Mouse (Mus musculus): ENCODE data around the gene Fchsd2. TPM values are rescaled to one million over a fixed set of nuclear protein-coding genes. Genes with fewer than 3 reads are reported as not detected.
"Not testable (repeated sequence)": the region's sequence is repeated elsewhere in the genome, so short reads cannot be mapped to it uniquely, and the experiment has no call there.

Gene Fchsd2
- total RNA-seq, 2 experiments from 2014 or later = 70.3 to 74.4 TPM

DNA sequence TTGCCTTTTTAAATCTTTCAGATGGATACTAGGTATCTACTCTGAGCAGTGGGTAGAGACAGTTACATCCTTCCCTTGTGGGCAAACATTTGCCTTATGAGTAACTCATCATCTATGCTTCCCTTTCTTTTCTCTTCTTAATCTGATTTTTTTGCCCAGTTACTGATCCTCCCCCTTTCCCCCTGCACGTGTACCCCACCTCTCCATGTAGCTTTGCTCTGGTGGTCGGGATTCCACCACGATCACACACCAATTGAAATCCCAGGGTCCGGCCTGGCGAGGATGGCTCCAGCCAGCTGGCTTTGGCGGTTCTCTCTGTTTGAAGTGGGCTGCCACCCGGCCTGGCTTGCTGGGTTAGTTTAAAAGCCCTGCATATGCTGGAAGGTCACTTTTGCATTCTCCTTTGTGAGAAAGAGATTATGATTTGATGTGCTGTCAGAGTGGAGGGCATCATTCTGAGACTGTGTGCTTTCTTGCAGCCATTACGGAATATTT, 17.2 kb downstream of the Fchsd2 start:
- peak; percentile 32 to 35 for DNase-seq (ENCODE audit: low spot score in 2 of 2)

DNA sequence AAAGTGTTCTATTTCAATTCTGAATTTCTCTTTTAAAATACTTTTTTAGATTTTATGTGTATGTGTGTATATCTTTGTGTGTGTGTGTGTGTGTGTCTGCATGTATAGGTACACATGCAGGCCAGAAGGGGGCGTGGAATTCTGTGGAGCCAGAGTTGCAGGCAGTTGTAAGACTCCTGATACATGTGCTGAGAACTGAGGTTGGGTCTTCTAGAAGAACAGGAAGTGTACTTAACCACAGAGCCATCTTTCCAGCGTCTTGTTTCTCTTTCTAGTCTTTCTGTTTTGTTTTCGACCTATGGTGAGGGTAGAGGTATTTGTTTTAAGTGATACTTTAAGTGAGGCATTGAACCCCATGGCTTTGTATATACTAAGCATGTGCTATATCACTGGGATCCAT, 20.7 kb downstream of the Fchsd2 start:
- DNase-seq (ENCODE audit: low spot score in 2 of 2) = no peak

DNA sequence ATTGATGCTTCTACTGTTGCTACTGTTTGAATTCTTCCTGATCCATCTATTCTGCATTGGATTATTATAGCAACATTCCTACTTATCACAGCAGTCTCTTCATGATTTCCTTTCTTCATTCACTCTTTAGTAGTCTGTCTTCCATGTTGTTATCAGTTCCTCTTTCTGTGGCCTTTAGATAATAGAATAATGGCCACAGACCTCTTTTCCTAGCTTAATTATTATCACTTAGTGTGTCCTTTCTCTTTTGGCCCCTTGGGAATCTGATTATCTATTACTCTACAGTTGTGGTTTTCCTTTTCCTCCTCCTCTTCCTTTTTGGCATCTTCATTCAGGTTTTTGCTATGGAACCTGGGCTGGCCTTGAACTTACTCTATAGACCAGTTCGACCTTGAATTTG, 21.7 kb downstream of the Fchsd2 start:
- DNase-seq (ENCODE audit: low spot score in 2 of 2) = no peak

DNA sequence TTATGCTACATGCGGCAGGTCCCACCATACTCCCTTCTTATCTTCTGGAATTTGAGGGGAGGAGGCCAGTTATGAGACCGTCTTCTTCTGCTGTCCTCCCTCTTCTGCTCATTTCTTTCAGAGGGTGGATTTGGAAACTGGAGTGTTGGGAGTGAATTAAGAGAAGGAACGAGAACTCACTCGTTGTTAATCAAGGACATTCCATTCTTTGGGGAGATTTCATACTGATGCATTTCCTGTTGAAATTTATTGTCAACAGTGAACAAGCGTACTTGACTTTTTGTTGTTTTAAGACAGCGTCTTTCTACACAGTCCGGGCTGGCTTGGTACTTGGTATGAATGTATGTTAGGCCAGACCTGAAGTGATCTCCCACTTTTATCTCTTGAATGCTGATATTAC, 26.7 kb downstream of the Fchsd2 start:
- DNase-seq (ENCODE audit: low spot score in 2 of 2) = no peak

DNA sequence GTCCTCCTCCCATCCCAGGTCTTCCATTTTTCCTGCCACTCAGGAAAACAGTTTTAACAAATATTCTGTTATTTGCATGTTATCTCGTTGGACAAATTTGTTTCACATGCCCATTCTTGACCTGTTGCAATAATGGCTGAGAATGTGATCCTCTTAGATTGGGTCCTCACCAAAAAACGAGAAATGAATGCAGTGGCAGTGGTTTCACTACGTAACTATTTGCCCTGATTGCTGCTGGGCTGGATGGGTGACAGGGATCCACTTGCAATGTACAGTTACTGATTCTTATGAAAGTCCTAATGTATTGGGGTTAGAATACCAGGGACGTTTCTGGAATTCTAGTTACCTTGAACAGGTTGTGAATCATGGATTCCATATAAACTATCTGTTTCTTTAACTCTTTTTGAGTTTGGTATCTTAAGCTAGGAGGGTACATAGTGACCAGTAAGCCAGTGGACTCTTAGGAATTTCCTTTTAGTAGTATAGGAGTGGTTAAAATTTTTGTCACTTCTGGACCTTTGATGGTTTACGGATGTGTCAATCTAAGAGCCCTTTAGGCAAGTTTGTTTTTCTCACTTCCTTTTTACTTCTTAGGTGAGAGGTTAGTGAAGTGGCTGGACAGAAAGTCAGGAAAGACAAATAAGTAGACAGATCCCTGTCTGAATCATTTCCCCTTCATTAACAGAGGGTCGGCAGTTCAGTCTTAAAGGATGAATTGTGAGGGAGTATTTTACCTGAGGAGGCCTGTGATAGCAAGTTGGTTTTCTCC, 31.1 kb downstream of the Fchsd2 start:
- DNase-seq (ENCODE audit: low spot score in 2 of 2) = no peak

DNA sequence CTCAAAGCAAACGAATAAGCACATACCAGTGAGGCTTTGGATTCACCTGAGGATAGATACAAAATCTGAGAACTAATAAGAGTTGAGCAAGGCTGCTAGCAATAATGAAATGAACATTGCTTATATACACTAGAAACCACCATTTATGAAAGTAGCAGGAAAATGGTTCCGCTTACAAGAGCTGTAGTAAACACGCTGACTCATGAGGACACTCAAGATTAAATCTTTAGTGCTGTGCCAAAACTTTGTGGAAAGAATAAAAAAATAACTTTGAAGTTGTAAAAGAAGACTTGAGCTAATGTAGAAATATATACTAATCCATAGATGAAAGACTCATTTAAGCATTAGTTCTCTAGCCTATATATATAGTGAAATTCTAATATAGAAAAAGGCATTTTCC, 35.1 kb downstream of the Fchsd2 start:
- no peak for DNase-seq (ENCODE audit: low spot score in 2 of 2)

DNA sequence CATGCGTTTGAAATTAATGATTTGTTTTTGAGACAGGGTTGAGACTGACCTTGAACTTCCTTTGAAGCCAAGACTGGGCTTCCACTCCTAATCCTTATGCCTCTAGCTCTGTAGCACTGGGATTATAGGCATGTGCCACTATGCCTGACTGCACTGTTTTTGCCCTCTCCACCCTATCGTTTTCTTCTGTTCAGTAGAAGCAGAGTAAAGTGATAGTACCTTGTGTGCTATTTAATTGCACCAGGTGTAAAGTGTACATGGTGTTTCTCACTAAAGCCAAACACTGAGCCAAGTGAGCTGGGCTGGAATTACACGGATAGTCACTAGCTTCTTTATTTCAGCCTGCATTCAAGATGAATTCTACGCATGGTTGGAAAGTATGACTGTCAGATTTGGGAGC, 35.9 kb downstream of the Fchsd2 start:
- DNase-seq (ENCODE audit: low spot score in 2 of 2) = no peak

DNA sequence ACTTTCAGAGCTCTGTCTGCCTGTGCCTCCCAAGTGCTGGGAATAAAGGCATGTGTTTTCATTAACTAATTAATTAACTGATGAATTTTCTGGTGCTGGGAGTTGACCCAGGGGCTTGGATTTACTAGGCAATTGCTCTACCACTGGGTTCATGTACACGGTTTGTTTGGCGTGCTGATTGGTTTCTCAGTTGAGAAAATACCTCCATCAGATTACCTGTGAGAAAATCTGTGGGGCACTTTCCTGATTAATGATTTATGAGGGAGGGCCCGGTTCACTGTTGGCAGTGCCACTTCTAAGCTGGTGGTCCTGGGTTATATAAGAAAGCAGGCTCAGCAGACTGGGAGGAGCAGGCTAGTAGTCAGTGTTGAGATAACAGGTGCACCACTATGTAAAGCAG, 38.0 kb downstream of the Fchsd2 start:
- no peak for DNase-seq (ENCODE audit: low spot score in 2 of 2)

DNA sequence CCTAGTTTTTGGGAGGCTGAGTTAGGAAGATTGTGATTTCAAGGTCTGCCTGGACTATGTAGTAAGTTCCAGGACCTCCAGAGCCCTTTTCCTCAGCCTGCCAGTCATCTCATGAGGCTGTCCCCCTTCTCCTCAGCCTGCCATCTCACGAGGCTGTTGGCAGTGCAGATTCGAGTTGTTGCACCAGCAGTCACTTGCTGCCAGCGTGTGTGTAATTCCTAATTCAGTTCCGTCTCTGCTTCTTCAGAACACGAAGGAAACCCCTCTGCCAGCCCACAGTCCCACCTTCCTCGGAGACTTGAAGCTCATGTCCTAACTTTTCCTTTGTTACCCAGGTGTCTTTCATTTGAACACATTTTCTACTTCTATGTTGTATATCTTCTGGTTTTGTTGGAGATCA, 38.6 kb downstream of the Fchsd2 start:
- peak in 1 of 2 experiments; percentile 12 for DNase-seq (ENCODE audit: low spot score in 2 of 2)

DNA sequence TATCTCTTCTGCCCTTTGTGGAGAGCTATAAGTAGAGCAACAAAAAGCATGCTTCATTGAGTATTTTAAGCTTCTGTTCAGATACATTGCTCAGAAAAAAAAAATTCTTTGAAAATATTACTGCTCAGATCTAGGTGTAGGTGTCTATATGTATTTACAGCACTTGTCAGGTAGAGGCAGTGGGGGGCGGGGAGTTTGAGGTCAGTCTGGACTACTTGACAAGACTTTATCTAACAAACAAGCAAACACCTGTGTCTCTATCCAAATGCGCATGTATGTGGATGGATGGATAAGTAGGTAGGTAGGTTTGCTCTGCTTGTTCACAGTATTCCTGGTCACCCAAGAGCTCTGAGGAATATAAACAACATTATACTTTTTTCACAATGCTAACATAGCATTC, 40.9 kb downstream of the Fchsd2 start:
- no peak for DNase-seq (ENCODE audit: low spot score in 2 of 2)

DNA sequence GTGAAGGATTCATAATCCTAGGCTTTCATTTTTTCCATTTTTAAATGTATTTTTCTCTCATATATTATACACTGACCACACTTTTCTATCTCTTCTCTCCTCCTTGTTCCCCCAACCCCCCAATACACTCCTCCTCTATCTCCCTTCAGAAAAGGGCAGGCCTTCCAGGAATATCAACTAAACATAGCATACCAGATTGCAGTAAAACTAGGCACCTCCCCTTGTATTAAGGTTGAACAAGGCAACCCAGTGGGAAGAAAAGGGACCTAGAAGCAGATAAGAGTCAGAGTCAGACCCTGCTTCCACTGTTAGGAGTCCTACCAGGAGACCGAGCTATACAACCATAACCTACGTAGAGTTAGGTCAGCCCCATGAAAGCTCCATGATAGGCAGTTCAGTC, 41.5 kb downstream of the Fchsd2 start:
- no peak for DNase-seq (ENCODE audit: low spot score in 2 of 2)

DNA sequence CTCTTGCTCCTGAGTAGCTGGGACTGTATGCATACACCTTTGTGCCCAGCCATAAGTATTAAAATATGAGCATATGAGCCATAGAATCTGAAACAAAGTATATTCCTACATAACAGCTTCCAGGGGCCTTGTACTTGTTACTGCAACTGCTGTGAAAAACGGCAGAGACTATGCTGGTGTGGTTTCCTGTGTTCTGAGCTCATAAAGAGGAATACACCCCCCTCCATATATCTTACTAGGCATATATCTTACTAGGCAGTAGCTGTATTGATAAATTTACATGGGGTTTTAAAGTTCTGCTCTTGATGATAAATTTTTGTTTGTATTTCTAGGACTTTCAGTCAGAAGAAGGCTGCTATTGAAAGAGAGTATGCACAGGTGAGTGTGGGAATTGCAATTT, 46.2 kb downstream of the Fchsd2 start:
- no peak for DNase-seq (ENCODE audit: low spot score in 2 of 2)

DNA sequence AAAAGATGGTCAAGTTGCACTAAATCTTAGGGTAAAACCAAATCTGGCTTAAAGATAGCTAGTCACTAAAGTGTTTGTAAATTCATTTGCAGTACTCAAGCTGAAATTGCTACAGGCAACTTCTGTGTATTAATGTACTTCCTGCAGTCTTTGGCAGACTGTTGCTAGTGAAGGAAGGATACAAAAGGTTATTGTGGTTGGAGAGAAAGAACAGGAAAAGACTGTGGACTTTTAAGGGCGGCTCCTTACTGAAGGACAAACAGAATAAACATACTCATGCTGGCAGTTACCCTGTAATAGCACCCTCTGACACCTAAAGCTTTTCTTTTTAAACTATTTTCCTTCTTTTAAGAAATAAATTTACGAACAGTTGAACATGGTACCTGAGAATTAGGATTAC, 50.2 kb downstream of the Fchsd2 start:
- no peak for DNase-seq (ENCODE audit: low spot score in 2 of 2)

DNA sequence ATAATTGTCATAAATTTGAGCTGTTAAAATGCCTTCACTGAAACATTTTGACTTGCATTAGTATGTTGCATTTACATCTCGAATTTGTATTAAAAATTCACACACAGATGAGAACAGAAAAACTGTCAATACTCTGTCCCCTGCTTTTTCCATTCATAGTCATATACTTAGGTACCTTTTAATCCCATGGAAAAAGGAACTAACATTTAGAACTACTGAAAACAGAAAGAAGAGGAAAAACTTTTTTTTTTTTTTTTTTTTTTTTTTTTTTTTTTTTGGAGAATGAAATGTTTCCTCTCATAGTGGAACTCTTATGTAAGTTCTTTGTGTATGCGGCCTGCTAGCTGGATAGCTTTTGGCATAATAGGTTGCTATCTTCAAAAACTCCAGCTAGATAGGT, 51.6 kb downstream of the Fchsd2 start:
- no peak for DNase-seq (ENCODE audit: low spot score in 2 of 2)

DNA sequence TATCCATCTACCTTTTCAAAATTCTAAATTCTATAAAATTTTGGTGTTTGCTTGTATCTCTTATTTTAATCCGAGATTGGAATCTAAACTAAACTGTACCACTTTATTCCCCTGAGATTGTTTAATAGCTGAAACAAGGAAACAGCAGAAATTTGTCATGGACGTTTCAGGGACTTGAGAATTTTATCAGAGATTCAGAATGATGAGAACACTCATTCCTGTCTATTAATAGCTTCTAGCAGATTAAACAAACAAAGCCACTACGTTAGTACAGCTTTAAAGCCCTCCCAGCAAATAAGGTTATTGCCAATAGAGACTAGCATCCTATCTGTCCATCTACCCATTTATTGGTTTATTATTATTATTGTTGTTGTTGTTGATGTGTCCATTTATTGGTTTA, 56.4 kb downstream of the Fchsd2 start:
- no peak for DNase-seq (ENCODE audit: low spot score in 2 of 2)

DNA sequence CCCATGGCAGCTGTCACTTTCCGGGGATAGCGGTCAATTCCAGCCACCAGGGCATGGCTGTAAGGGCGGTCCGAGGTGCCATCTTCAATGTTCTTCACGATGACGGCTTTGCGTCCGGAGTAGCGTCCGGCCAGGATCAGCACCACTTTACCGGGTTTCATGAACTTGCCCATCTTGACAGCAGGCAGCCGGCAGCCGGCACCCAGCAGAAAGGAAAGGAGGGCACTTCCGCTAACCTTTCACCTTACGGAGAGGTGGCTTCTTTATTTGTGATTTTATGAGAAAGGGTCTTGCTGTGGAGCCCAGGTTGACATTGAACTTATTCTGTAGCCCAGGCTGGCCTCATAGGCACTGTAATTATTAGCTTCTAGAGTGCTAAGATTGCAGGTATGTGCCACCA, 62.2 kb downstream of the Fchsd2 start:
- DNase-seq (ENCODE audit: low spot score in 2 of 2) = not testable (repeated sequence)

DNA sequence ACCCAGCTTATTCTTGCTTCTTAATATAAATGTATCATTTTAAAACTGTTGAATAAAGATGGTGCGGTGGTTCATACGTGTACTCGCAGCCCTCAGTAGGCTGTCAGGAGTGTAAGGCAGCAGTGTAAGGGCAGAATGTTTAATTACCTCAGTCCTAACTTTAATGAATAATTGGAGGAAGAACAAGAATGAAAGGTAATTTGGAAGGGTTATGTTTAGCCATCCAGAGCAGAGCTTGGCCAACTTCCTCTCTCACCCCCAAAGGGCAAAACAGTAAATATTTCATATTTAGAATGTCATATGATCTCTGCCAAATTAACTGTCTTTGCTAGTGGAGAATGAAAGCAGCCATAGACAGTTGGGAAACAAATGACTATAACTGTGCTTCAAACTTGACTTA, 62.6 kb downstream of the Fchsd2 start:
- no peak for DNase-seq (ENCODE audit: low spot score in 2 of 2)

DNA sequence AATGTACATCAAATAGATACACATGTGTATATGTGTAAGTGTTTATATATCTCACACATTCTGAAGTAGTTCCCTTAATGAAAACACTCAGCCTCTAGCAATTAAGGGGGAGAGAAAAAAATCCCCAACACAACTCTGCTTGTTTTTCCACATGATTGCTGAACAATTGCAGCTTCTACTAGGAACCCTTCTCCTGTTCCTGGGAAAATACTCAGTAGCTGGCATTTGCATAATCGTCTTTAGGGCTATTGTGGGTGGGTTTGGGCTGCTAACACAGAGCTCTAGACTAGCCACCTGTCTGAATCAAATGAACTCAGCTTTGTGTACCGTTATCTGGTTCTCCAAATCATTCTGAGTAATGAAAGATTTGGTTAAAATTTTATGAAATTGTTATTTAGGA, 67.6 kb downstream of the Fchsd2 start:
- DNase-seq (ENCODE audit: low spot score in 2 of 2) = no peak

DNA sequence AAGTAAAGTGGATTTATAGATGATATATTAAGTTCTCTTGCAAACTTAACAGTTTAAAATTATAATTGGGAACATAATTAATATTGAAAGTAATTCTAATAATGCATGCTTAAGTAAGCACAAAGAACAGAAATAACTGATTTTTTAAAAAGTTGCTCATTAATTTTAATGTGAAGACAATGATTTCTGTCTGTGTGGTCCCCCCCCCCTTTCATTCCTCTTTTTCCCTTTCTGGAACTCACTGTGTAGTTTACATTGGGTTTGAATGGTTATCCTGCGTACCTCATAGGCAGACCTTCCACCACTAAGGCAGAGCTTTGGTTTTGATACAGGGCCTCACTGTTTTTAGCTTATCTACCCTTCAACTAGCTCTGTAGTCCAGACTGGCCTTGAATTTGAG, 70.1 kb downstream of the Fchsd2 start:
- DNase-seq (ENCODE audit: low spot score in 2 of 2) = no peak

DNA sequence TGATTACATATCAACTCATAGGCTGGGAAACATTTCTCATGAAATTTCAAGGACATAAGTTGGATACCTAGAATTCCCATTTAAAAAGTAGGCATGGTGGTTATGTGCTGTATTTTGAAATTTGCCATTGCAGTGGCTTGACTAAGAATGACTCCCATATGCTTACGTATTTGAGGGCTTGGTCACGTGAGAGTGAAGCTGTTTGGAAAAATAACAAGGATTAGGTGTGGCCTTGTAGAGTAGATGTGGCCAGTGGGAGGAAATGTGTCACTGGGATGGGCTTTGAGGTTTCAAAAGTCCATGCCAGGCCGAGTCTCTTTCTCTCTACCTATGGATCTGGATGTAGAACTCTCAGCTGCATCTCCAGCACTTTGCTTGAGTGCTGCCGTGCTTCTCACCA, 71.2 kb downstream of the Fchsd2 start:
- DNase-seq (ENCODE audit: low spot score in 2 of 2) = no peak

DNA sequence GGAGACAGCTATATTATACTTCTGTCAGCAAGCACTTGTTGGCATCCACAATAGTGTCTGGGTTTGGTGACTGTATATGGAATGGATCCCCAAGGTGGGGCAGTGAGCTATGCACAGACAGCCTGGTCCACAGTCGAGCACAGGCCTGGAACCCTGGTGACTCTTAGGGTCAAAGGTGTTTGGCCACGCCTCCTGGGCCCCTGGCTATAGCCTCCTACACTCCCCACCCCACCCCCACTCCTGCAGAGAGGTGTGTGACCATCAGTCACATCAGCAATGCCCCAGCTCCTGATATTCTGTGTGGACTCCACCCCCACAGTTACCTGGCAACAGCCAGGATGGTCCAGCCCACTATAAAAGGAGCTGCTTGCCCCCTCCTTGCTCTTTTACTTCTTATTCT, 73.9 kb downstream of the Fchsd2 start:
- DNase-seq (ENCODE audit: low spot score in 2 of 2) = no peak

DNA sequence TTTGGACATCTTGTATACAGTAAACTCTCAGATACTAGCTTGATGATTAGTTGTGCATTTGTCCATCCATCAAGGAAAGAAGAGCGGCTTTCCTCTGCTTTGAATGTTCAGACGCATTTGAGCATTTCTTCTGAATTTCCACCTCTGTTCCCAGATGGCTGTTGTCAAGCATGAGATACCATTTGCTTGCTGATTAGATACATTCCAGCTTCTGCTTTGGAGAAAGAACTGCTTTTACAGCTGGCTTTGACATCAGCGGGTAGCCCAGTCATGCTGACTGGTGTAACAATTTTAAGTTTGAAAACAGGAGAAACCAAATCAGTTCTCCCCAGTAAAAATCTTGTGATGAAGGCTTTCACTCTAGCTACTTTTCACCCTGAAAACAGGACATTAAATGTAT, 77.8 kb downstream of the Fchsd2 start:
- no peak for DNase-seq (ENCODE audit: low spot score in 2 of 2)

DNA sequence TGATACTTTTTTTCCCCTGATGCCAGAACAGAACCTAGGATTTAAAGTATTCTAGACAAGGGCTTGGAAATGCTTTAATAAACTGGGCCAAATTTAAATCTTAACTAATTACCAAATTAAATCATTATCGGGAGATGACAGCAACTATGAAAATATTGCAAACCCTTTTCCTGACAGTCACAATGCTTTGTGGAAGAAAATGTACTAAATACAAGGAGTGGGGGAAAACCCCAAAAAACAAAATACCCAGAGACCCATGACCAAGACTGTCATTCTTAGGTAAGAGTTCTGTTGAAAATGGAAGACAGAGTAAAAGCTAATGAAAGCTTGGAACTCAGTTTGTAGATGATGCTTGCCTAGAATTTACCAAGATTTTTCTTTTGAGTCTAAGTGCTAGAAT, 78.3 kb downstream of the Fchsd2 start:
- DNase-seq (ENCODE audit: low spot score in 2 of 2) = no peak

DNA sequence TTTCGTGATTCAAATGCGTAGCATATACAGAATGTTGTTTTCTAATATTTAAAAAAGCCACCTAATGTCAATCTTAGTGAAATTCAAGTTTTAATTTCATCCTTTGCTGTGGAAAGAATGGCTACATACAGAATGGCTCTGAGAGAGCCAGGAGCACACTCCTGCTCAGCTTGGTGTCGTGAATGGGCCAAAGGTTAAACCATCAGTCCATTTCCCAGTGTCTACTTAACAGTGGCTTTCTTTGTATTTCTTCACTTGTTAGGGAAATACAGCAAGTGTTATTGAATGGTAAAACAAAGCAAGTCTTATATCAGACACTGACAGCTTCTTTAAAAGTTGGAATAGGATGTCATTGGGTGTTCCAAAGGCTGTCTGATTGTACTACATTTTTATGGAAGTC, 80.7 kb downstream of the Fchsd2 start:
- no peak for DNase-seq (ENCODE audit: low spot score in 2 of 2)

Data from layer of hippocampus, postnatal 10 days (tissue).